Mouse (Mus musculus) naive thymus-derived CD4-positive, alpha-beta T cell, adult 2 months (primary cell): ENCODE results near the gene Sult1a1.
A peak's percentile ranks its signal among the peaks of the same experiment; 100 is the strongest.

ENCODE experiments used
- DNase-seq: peaks from one replicate; pipeline ENCODE4 v3.0.0-alpha.2; 2011; ENCODE audit warnings: low read depth

The Sult1a1 gene

GRCm38 (mm10) chr7:126676207-126676606 lies at the start of gene Sult1a1:
Gene Sult1a1, minus strand, starts transcription at chr7:126676432.
- no peak for DNase-seq

DNA sequence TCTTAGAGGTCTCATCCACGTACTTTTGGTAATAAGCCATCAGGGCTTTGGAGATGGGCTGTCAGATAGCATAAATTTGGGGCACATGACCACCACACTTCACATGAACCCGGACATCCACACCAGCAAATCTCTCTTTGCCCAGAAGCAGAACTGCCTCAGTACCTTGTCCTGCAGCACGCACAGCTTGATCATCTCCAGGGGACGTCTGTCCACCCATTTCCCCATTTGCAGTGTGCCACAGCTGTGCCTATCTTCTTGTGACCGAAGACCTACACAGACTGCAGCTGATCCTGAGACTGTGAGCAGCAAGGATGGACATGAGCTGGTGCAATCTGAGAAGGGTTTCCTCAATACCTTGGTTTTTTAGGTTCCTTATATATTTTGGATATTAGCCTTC lies 49.4 kb upstream of the Sult1a1 start:
- no peak for DNase-seq

GRCm38 (mm10) chr7:126725077-126725476 lies 48.8 kb upstream of the Sult1a1 start:
- no peak for DNase-seq

GRCm38 (mm10) chr7:126721635-126722034 lies 45.4 kb upstream of the Sult1a1 start:
- DNase-seq: no peak

DNA sequence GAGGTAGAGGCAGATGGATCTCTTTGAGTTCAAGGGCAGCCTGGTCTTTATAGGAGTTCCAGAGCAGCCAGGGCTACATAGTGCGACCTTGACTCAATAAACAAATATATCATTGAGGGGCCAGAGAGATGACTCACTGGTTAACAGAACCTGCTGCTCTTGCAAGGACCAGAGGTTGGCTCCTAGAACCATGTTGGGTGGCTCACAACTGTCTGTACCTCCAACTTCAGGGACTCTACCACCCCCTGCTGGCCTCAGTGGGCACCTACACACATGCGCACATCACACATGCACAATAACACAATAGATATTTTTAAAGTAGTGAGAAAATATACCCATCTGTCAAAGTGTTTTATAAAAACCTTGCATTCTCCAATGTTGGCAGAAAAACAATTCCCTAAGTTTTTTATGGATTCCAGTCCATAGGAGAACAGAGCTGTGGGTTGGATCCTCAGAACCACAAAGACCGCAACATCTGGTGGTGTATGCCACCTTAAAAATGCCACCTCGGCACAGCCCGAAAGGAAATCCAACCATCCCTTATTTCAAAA lies 42.6 kb upstream of the Sult1a1 start:
- peak; percentile 55 for DNase-seq

GRCm38 (mm10) chr7:126717566-126717965 lies 41.3 kb upstream of the Sult1a1 start:
- DNase-seq: no peak

GRCm38 (mm10) chr7:126715679-126716078 lies 39.4 kb upstream of the Sult1a1 start:
- DNase-seq: no peak

DNA sequence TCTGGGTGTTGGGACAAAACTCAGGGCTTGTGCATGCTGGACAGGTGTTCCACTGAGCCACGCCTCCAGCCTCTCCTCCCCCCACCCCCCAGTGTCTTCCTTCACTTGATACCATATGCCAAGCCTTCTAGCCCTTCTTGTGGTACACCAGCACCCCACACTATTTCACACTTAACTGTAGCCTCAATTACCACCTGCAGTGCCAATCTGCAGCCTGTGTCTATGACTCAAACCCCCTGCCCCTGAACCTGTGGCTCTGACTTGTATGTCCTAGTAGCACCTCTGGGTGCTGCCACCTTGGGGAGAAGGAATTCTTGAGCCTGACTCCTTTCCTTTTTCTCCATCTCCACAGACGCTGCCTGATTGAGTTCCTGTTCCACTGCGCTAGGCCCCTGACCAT lies 35.7 kb upstream of the Sult1a1 start:
- DNase-seq: no peak

GRCm38 (mm10) chr7:126710266-126710665 lies 34.0 kb upstream of the Sult1a1 start:
- DNase-seq: no peak

- DNase-seq: peak; percentile 59
Observed at GRCm38 (mm10) chr7:126708175-126708952, 32.1 kb upstream of the Sult1a1 start.

GRCm38 (mm10) chr7:126707442-126708174 lies 31.4 kb upstream of the Sult1a1 start, which contains the start of gene Coro1a:
Gene Coro1a, minus strand, starts transcription at chr7:126707787.
- peak; percentile 77 for DNase-seq

DNA sequence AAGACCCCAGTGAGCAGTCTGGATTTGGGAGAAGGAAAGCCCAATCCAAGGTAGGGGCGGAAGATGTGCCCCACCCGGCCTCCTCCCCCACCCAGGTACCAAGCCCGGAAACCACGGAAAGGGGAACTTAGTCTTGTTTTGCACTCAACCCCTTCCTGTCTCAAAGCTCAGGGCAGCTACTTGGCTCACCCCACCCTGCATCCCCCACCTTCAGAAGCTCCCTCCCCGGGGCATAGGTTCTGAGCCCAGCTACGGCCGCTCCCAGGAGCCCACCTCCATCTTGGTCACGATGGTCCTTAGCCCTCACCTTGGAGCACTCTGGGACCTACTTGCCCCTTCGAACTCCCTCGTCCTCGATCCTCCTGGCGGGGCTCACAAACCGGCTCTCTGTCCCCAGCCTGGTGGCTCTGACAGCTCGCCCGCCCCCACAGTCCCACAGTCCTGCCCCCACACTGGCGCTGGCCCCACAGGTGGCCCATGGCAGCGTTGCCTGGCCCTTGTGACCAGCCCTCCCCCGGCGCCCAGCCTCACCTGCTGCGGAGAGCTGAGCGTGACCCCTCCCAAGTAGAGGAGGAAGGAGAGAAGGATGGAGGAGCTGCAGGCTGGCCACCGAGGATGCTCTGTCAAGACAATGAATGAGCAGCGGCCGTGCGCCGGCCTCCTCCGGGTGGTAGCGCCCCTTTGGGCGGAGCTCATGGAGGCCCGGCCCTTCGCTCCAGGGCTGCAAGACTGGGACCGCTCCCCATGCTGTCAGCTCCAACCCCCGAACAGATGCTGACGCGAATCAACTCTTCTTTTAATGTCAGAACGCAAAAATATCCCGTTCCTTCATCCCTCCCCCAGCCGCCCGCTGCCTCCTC lies 28.1 kb upstream of the Sult1a1 start:
- DNase-seq: peak; percentile 91

GRCm38 (mm10) chr7:126703757-126704077 lies 27.5 kb upstream of the Sult1a1 start:
- no peak for DNase-seq

GRCm38 (mm10) chr7:126702861-126703756 lies 26.9 kb upstream of the Sult1a1 start:
- no peak for DNase-seq

GRCm38 (mm10) chr7:126702358-126702757 lies 26.1 kb upstream of the Sult1a1 start:
- DNase-seq: peak; percentile 91

- DNase-seq: no peak
Observed at GRCm38 (mm10) chr7:126701559-126702357, 25.5 kb upstream of the Sult1a1 start.

GRCm38 (mm10) chr7:126701070-126701469 lies 24.8 kb upstream of the Sult1a1 start:
- peak; percentile 97 for DNase-seq

DNA sequence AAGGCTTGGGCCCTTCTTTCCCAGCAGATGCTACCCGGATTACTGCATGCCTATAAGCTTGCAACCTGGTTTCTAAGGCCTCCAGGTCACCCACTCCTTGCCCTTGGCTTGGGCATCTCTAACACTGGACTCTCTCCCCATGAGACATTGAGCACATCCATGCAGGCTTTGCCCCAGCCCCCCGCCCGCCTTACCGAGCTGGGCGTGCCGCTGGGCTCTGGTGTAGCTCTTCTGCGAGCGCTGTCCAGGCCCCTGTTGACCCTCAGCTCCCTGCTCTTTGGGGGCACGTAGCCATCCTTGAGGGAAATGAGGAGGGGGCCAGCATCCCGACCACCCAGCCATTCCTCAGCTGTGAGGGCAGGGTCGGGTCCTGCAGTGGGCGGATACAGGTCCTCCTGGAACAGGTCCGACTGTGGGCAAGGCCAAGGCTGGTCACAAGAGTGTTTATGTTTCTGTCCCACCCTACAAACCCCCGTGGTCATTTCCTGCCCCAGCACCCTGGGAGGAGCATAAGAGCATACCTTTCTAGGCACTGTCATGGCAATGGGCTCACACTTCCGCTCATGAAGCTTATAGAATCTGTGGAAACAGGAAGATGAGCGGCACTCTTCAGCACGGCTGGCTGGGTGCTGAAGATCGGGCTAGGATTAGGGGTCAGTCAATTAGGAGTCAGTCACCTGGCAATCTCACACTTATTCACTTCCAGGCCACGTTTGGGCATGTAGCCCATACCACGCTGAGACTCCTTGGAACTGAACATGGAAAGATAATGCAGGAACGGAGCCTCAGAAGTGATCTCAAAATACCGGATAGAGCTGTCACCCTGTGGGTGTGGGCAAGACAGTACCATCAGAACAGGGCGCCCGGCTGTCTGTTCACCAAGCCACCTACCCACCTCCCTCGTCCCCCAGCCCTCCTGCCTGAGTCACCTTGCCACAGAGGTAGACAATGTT lies 24.1 kb upstream of the Sult1a1 start:
- no peak for DNase-seq

DNA sequence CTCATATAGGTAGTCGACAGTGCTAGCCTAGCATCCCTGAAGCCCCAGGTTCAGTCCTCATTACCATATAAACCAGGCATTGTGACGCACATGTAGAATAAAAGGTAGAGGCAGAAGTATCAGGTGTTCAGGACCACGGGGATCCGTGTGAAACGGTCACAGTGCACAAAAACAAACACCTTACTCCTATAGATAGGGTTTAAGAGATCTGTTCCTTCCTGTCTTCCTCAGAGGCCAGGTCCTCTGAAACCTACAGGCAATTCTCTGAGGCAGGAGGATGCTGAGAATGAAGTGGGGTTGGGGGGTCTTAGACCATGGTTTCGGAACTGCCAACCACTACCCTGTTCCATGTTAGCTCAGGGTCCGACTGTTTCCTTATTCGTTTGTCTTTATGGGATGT lies 21.6 kb upstream of the Sult1a1 start:
- no peak for DNase-seq
